Mouse (Mus musculus): ENCODE results near the gene Inpp4b. TPM values are rescaled to one million over a fixed set of nuclear protein-coding genes. Genes with fewer than 3 reads are reported as not detected.
"Not testable (repeated sequence)": the region's sequence is repeated elsewhere in the genome, so short reads cannot be mapped to it uniquely, and the experiment has no call there.

Inpp4b gene
- polyA plus RNA-seq, 1 experiment from 2014 or later: 10.1 TPM

DNA sequence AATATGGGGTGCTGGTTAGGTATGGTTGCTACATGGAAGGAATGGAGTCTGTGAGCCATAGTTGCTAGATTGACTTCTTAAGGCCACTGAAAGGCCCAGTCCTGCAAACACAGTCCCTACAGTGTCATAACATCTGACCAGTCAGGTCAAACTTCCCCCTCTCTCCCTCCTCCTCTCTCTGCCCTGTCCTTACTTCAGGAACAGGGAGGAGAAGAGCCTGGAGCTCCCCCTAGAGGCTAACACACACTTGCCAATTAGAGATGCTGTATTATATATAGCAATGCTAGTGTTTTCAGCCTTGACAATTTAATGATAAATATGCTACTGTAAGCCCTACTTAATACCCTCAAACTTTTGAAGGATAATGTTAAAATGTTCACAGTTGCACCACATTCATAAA, 464.4 kb downstream of the Inpp4b start:
- ATAC-seq (ENCODE audit: low read depth): peak; percentile 79; the same call in 1 of the 2 replicates
- no peaks in the 10 kb centered on the region for H3K4me1 ChIP-seq (ENCODE audit: control insufficient read depth, insufficient read depth, low read length)

GRCm38 (mm10) chr8:81807578-81807977, 465.2 kb downstream of the Inpp4b start:
- no peak overlapping the region for H3K27ac ChIP-seq (ENCODE audit: low read depth, low read length)
- no peaks in the 10 kb centered on the region for H3K27me3 ChIP-seq (ENCODE audit: control insufficient read depth, insufficient read depth, low read length)
- H3K4me1 ChIP-seq (ENCODE audit: control insufficient read depth, insufficient read depth, low read length): no peaks in the 10 kb centered on the region
- 55% methylated on average over 6 of the region's 6 CpGs for WGBS
- no peaks in the 10 kb centered on the region for H3K9me3 ChIP-seq (ENCODE audit: control insufficient read depth, low read length)
- no peak overlapping the region for H3K4me2 ChIP-seq (ENCODE audit: low read depth, low read length)
- no peak overlapping the region for H3K9ac ChIP-seq (replicated peaks; ENCODE audit: low read depth, low read length)
- no peaks in the 10 kb centered on the region for H3K36me3 ChIP-seq (ENCODE audit: control insufficient read depth, insufficient read depth, low read length)
- ATAC-seq (ENCODE audit: low read depth): peak; percentile 29; the same call in 1 of the 2 replicates
- H3K4me3 ChIP-seq (ENCODE audit: low read depth, low read length): no peak overlapping the region

More for the DNA sequence above, 464.4 kb downstream of the Inpp4b start:
- Histone ChIP-seq H3K9me3 (ENCODE audit: control insufficient read depth, low read length) (no peaks in the 10 kb centered on the region), H3K4me3 (ENCODE audit: low read depth, low read length) (no peak overlapping the region), H3K36me3 (ENCODE audit: control insufficient read depth, insufficient read depth, low read length) (no peaks in the 10 kb centered on the region), H3K27me3 (ENCODE audit: control insufficient read depth, insufficient read depth, low read length) (no peaks in the 10 kb centered on the region), H3K27ac (ENCODE audit: low read depth, low read length) (no peak overlapping the region), H3K4me2 (ENCODE audit: low read depth, low read length) (no peak overlapping the region), H3K9ac (replicated peaks; ENCODE audit: low read depth, low read length) (no peak overlapping the region)

DNA sequence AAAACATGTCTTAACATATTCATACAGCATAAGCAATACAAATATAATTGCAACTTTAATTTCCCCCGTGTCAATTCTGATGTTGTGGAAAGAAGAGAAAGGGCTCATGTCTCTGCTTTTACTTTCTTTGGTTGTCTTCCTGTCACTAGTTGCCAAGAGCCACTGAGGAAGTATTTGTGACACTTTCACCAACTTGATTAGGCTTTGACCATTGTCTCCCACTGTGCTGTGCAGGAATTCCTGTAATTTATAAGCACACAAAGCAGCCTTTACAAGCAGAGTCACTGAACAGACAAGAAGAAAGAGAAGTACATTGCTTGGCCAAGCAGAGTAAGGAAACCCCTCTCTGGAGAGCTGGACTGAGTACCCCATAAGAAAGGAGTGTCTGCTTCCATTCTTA, 466.1 kb downstream of the Inpp4b start:
- WGBS: 68% methylated on average over 1 of the region's 1 CpGs
- Histone ChIP-seq H3K4me3 (ENCODE audit: low read depth, low read length) (no peak overlapping the region), H3K9ac (replicated peaks; ENCODE audit: low read depth, low read length) (no peak overlapping the region), H3K4me2 (ENCODE audit: low read depth, low read length) (no peak overlapping the region), H3K27ac (ENCODE audit: low read depth, low read length) (no peak overlapping the region), H3K27me3 (ENCODE audit: control insufficient read depth, insufficient read depth, low read length) (no peaks in the 10 kb centered on the region), H3K36me3 (ENCODE audit: control insufficient read depth, insufficient read depth, low read length) (no peaks in the 10 kb centered on the region), H3K4me1 (ENCODE audit: control insufficient read depth, insufficient read depth, low read length) (no peaks in the 10 kb centered on the region), H3K9me3 (ENCODE audit: control insufficient read depth, low read length) (no peaks in the 10 kb centered on the region)
- no peak for ATAC-seq (ENCODE audit: low read depth)

DNA sequence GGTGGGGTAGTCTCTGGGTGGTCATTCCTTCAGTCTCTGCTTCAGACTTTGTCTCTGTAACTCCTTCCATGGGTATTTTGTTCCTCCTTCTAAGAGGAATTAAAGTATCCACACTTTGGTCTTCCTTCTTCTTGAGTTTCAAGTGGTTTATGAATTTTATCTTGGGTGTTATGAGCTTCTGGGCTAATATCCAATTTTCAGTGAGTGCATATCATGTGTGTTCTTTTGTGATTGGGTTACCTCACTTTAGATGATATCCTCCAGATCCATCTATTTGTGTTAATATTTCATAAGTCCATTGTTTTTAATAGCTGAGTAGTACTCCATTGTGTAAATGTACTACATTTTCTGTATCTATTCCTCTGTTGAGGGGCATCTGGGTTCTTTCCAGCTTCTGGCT, 467.1 kb downstream of the Inpp4b start:
- H3K9me3 ChIP-seq (ENCODE audit: control insufficient read depth, low read length); H3K36me3 ChIP-seq (ENCODE audit: control insufficient read depth, insufficient read depth, low read length); ATAC-seq (ENCODE audit: low read depth); H3K9ac ChIP-seq (replicated peaks; ENCODE audit: low read depth, low read length); H3K27me3 ChIP-seq (ENCODE audit: control insufficient read depth, insufficient read depth, low read length); H3K4me1 ChIP-seq (ENCODE audit: control insufficient read depth, insufficient read depth, low read length); H3K4me2 ChIP-seq (ENCODE audit: low read depth, low read length); H3K4me3 ChIP-seq (ENCODE audit: low read depth, low read length); H3K27ac ChIP-seq (ENCODE audit: low read depth, low read length): not testable (repeated sequence)

DNA sequence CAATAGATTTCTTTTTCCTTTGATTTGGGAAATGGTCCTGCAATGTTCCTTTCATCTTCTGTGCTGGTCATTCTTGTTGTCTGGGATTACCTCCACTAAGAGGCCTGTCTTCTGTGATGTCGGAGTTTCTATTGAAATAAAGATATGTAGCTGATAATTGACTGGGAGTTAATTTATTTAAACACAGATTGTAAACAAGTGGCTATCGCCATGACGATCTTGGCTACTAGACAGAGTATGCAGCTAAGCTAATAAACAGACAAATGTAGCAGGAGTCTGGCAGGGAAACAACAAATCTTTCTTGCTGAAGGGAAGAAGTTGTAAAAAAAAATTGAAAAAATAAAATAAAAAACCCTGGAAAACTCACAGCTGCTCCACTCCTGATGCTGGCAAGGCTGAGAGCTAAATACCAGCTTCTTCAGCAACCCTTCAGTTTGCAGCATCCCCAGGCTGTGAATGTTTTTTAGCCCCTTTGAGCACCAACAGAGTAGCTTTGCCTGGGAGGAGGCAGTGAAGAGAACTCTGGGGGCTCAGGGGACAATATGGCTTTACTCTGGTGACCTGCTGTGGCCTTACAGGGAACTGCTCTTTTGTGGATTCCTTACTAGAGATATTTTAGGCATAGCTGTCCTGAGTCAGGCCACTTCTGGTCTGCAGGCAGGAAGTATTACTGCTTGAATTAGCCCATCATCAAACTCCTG, 469.8 kb downstream of the Inpp4b start:
- peak; percentile 73 for ATAC-seq (ENCODE audit: low read depth)
- H3K27ac ChIP-seq (ENCODE audit: low read depth, low read length): no peak overlapping the region

DNA sequence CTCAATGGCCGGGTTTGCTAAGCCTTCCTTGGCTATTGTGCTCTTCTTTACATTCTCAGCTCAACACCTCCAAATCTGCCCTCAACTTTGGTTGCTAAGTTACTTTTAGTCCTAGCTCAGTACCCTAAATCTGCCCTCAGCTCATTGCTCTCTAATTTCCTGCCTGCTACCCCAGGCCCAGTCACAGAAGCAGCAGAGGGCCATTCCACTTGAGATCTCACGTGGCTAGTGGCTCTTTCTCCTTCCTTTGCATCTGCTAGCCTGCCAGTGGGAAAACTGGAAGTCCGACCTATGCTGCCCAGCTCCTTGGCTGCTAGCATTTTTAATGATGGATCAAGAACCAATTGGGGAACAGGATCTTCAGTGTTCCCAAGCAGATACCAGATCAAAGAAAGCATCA, 472.4 kb downstream of the Inpp4b start:
- no peak for ATAC-seq (ENCODE audit: low read depth)
- H3K36me3 ChIP-seq (ENCODE audit: control insufficient read depth, insufficient read depth, low read length): no peaks in the 10 kb centered on the region
- H3K4me3 ChIP-seq (ENCODE audit: low read depth, low read length): no peak overlapping the region
- H3K4me2 ChIP-seq (ENCODE audit: low read depth, low read length): no peak overlapping the region
- no peak overlapping the region for H3K27ac ChIP-seq (ENCODE audit: low read depth, low read length)
- no peaks in the 10 kb centered on the region for H3K4me1 ChIP-seq (ENCODE audit: control insufficient read depth, insufficient read depth, low read length)
- H3K27me3 ChIP-seq (ENCODE audit: control insufficient read depth, insufficient read depth, low read length): no peaks in the 10 kb centered on the region
- no peak overlapping the region for H3K9ac ChIP-seq (replicated peaks; ENCODE audit: low read depth, low read length)
- 34% methylated on average over 3 of the region's 3 CpGs for WGBS
- no peaks in the 10 kb centered on the region for H3K9me3 ChIP-seq (ENCODE audit: control insufficient read depth, low read length)

More for the DNA sequence above, 469.8 kb downstream of the Inpp4b start:
- WGBS: 4% methylated on average over 3 of the region's 3 CpGs
- Histone ChIP-seq H3K9ac (replicated peaks; ENCODE audit: low read depth, low read length) (no peak overlapping the region), H3K4me3 (ENCODE audit: low read depth, low read length) (no peak overlapping the region), H3K4me1 (ENCODE audit: control insufficient read depth, insufficient read depth, low read length) (no peaks in the 10 kb centered on the region), H3K9me3 (ENCODE audit: control insufficient read depth, low read length) (no peaks in the 10 kb centered on the region), H3K4me2 (ENCODE audit: low read depth, low read length) (no peak overlapping the region), H3K36me3 (ENCODE audit: control insufficient read depth, insufficient read depth, low read length) (no peaks in the 10 kb centered on the region), H3K27me3 (ENCODE audit: control insufficient read depth, insufficient read depth, low read length) (no peaks in the 10 kb centered on the region)

- Histone ChIP-seq H3K4me2 (ENCODE audit: low read depth, low read length) (no peak overlapping the region), H3K9me3 (ENCODE audit: control insufficient read depth, low read length) (no peaks in the 10 kb centered on the region), H3K4me3 (ENCODE audit: low read depth, low read length) (no peak overlapping the region), H3K36me3 (ENCODE audit: control insufficient read depth, insufficient read depth, low read length) (no peaks in the 10 kb centered on the region), H3K27ac (ENCODE audit: low read depth, low read length) (no peak overlapping the region), H3K4me1 (ENCODE audit: control insufficient read depth, insufficient read depth, low read length) (no peaks in the 10 kb centered on the region), H3K27me3 (ENCODE audit: control insufficient read depth, insufficient read depth, low read length) (no peaks in the 10 kb centered on the region), H3K9ac (replicated peaks; ENCODE audit: low read depth, low read length) (no peak overlapping the region)
- WGBS: 59% methylated on average over 4 of the region's 4 CpGs
- no peak for ATAC-seq (ENCODE audit: low read depth)
Measured at GRCm38 (mm10) chr8:81815551-81815950, 473.2 kb downstream of the Inpp4b start.

GRCm38 (mm10) chr8:81823121-81823520, 480.8 kb downstream of the Inpp4b start:
- Histone ChIP-seq H3K27ac (ENCODE audit: low read depth, low read length) (no peak overlapping the region), H3K4me2 (ENCODE audit: low read depth, low read length) (no peak overlapping the region), H3K4me3 (ENCODE audit: low read depth, low read length) (no peak overlapping the region), H3K9me3 (ENCODE audit: control insufficient read depth, low read length) (no peaks in the 10 kb centered on the region), H3K36me3 (ENCODE audit: control insufficient read depth, insufficient read depth, low read length) (no peaks in the 10 kb centered on the region), H3K9ac (replicated peaks; ENCODE audit: low read depth, low read length) (no peak overlapping the region), H3K27me3 (ENCODE audit: control insufficient read depth, insufficient read depth, low read length) (no peaks in the 10 kb centered on the region), H3K4me1 (ENCODE audit: control insufficient read depth, insufficient read depth, low read length) (no peaks in the 10 kb centered on the region)
- no peak for ATAC-seq (ENCODE audit: low read depth)
- WGBS: 91% methylated on average over 1 of the region's 1 CpGs

GRCm38 (mm10) chr8:81824975-81825374, 482.6 kb downstream of the Inpp4b start:
- H3K9ac ChIP-seq (replicated peaks; ENCODE audit: low read depth, low read length): no peak overlapping the region
- no peaks in the 10 kb centered on the region for H3K36me3 ChIP-seq (ENCODE audit: control insufficient read depth, insufficient read depth, low read length)
- 32% methylated on average over 2 of the region's 2 CpGs for WGBS
- H3K4me2 ChIP-seq (ENCODE audit: low read depth, low read length): no peak overlapping the region
- H3K4me3 ChIP-seq (ENCODE audit: low read depth, low read length): no peak overlapping the region
- no peaks in the 10 kb centered on the region for H3K27me3 ChIP-seq (ENCODE audit: control insufficient read depth, insufficient read depth, low read length)
- no peak overlapping the region for H3K27ac ChIP-seq (ENCODE audit: low read depth, low read length)
- no peaks in the 10 kb centered on the region for H3K4me1 ChIP-seq (ENCODE audit: control insufficient read depth, insufficient read depth, low read length)
- no peak for ATAC-seq (ENCODE audit: low read depth)
- no peaks in the 10 kb centered on the region for H3K9me3 ChIP-seq (ENCODE audit: control insufficient read depth, low read length)
